Mouse (Mus musculus) G1E (cell line): ENCODE results near the gene Slc22a15.

Experiments used
- CTCF ChIP-seq: IDR thresholded peaks from 2 replicates; pipeline ENCODE4 v1.5.1; 2012; ENCODE audit warnings: low read depth, low read length, inconsistent platforms, mixed read lengths
- GATA1 ChIP-seq: IDR thresholded peaks from 2 replicates; pipeline ENCODE4 v1.6.1; 2012; ENCODE audit warnings: borderline replicate concordance, low read length, inconsistent platforms, mixed read lengths

DNA sequence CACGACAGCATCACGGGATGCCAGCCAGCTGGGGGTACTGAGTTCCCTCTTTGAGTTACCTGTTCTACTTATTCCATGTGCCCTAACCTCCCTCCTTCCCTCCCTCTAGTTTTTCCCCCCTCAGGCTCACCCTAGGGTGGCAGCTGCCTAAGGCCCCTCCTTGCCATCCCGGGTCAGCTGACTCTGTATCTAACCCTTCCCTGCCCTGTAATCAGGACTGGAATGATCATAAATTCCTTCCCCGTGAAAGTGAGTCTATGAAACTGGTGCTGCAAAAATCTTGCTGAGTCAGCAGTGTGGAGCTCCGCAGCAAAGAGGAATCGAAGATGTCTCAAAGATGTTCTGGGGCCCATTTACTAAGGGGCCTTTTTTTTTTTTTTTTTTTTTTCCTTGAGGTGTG is 72.9 kb downstream of the Slc22a15 start:
- TF ChIP-seq CTCF (no peak), GATA1 (no peak)
